Mouse (Mus musculus) limb, embryonic 14.5 days (tissue): ENCODE results near the gene Tgoln1. TPM values are rescaled to one million over a fixed set of nuclear protein-coding genes. Genes with fewer than 3 reads are reported as not detected.

Experiments
- ATAC-seq: fragments of 200-750 bp; cut with Nextera tagmentation; 2 replicates; pipeline ENCODE4 v1.8.0; 2017; ENCODE audit warnings: low read depth, moderate number of reproducible peaks, moderate TSS enrichment; ENCODE audit not compliant: low FRiP score
- DNase-seq: peaks from one replicate; pipeline ENCODE4 v3.0.0-alpha.2; 2015; ENCODE audit warnings: low spot score
- H3K27ac ChIP-seq: fragments of 300-500 bp; sonication (generic); replicated peaks from 2 replicates; pipeline ENCODE4 v1.5.1; 2014; ENCODE audit warnings: low read depth, mild to moderate bottlenecking, low read length, moderate library complexity, mixed read lengths
- H3K27me3 ChIP-seq: fragments of 300-500 bp; sonication (generic); 2 replicates; pipeline ENCODE4 v1.6.1; 2014; ENCODE audit warnings: low read length, mixed read lengths; ENCODE audit not compliant: control insufficient read depth, insufficient read depth
- H3K36me3 ChIP-seq: fragments of 300-500 bp; sonication (generic); 2 replicates; pipeline ENCODE4 v1.6.1; 2014; ENCODE audit warnings: mild to moderate bottlenecking, low read length, moderate library complexity, mixed read lengths; ENCODE audit not compliant: control insufficient read depth, insufficient read depth
- H3K4me1 ChIP-seq: fragments of 300-500 bp; sonication (generic); 2 replicates; pipeline ENCODE4 v1.6.1; 2014; ENCODE audit warnings: antibody characterized with exemption, low read length, mixed read lengths; ENCODE audit not compliant: control insufficient read depth, insufficient read depth
- H3K4me2 ChIP-seq: fragments of 300-500 bp; sonication (generic); replicated peaks from 2 replicates; pipeline ENCODE4 v1.6.1; 2014; ENCODE audit warnings: low read depth, mild to moderate bottlenecking, low read length, moderate library complexity; ENCODE audit not compliant: severe bottlenecking
- H3K4me3 ChIP-seq: fragments of 300-500 bp; sonication (generic); replicated peaks from 2 replicates; pipeline ENCODE4 v1.5.1; 2014; ENCODE audit warnings: low read length
- H3K9ac ChIP-seq: fragments of 300-500 bp; sonication (generic); 2 replicates; pipeline ENCODE4 v1.6.1; 2014; ENCODE audit warnings: mild to moderate bottlenecking, low read depth, low read length, moderate library complexity; ENCODE audit not compliant: severe bottlenecking
- H3K9me3 ChIP-seq: fragments of 300-500 bp; sonication (generic); 2 replicates; pipeline ENCODE4 v1.6.1; 2016; ENCODE audit warnings: low read length; ENCODE audit not compliant: control insufficient read depth
- POLR2A ChIP-seq: fragments of 200-500 bp; IDR thresholded peaks from 2 replicates; pipeline ENCODE4 v1.8.0; 2012; ENCODE audit warnings: inconsistent platforms, mild to moderate bottlenecking, moderate library complexity, borderline replicate concordance; ENCODE audit not compliant: insufficient read depth, insufficient read length; ENCODE audit errors: extremely low read depth
- WGBS: fragments of 180-500 bp; shearing (Covaris S2); extraction: QIAGEN DNeasy Blood & Tissue Kit; methylation state at CpG from one replicate; pipeline ENCODE4 v1.1.7; 2014; 5-methylcytosine and 5-hydroxymethylcytosine counted together
- polyA plus RNA-seq, 2 experiments: library from polyadenylated mRNA; depleted of rRNA in 1 of 2; stranded (reverse) in 1 of 2; unstranded in 1 of 2; fragments of >200 nt; fragmentation: Nextera tagmentation in 1 of 2; extraction: Ambion mirVana in 1 of 2; gene quantifications; 2 replicates each; pipeline versions ENCODE4 v1.2.1 to v1.2.3; 2012 to 2014

Tgoln1 gene
- polyA plus RNA-seq, 2 experiments: 19.4 to 27.6 TPM

DNA sequence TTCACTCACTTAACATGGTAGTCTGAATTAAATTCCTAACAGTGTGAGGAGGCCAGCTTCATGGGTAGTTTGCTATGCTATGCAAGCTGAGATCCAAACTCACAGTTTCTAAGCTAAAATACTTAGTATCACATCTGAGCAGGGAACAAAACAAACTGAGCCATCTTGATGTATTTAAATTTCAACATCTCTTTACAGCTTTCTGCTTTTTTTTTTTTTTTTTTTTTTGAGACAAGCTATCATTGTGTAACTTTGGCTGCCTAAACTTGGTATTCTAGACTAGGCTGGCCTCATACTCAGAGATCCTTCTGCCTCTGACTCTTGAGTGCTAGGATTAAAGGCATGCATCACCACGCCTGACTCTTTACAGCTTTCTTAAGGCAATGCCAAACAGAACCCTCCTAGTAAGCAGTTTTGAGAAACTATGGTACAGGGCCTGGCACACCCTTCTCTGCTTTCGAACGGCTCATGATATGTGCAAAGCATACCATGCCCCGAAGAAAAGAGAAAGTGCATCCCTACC is 8.1 kb downstream of the Tgoln1 start:
- 87% methylated on average over 4 of the region's 4 CpGs for WGBS
- peaks cover 84% of the 10 kb centered on the region for H3K36me3 ChIP-seq
- H3K27ac ChIP-seq: no peak overlapping the region

DNA sequence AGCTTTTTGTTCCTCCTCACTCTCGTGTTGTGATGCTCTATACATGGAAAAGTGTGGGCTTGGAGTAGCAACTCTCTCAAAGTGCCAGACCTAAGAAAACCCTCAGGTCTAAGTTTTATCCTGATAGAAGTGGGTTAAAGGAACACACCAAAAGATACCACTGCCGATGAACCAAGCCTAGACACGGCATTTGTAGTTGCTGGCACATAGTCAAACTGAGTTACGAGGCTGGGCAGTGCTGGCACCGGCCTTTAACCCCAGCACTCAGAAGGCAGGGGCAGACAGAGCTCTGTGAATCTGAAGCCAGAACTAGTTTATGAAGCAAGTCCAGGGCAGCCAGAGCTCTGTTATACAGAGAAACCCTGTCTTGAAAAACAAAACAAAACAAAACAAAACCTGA is 9.1 kb downstream of the Tgoln1 start:
- no peak for TF ChIP-seq POLR2A
- WGBS: 88% methylated on average over 5 of the region's 5 CpGs
- H3K4me3 ChIP-seq: no peak overlapping the region
- no peak overlapping the region for H3K4me2 ChIP-seq
- H3K4me1 ChIP-seq: no peaks in the 10 kb centered on the region
- ATAC-seq (no peak), DNase-seq (no peak)
- H3K9me3 ChIP-seq: no peaks in the 10 kb centered on the region
- no peak overlapping the region for H3K9ac ChIP-seq
- H3K36me3 ChIP-seq: peaks cover 80% of the 10 kb centered on the region
- H3K27ac ChIP-seq: no peak overlapping the region
- H3K27me3 ChIP-seq: no peaks in the 10 kb centered on the region

More for the DNA sequence above, 8.1 kb downstream of the Tgoln1 start:
- Histone ChIP-seq H3K4me1 (no peaks in the 10 kb centered on the region), H3K9me3 (no peaks in the 10 kb centered on the region), H3K4me3 (no peak overlapping the region), H3K4me2 (no peak overlapping the region), H3K9ac (no peak overlapping the region), H3K27me3 (no peaks in the 10 kb centered on the region)
- TF ChIP-seq POLR2A: no peak
- DNase-seq: no peak
- no peak for ATAC-seq

DNA sequence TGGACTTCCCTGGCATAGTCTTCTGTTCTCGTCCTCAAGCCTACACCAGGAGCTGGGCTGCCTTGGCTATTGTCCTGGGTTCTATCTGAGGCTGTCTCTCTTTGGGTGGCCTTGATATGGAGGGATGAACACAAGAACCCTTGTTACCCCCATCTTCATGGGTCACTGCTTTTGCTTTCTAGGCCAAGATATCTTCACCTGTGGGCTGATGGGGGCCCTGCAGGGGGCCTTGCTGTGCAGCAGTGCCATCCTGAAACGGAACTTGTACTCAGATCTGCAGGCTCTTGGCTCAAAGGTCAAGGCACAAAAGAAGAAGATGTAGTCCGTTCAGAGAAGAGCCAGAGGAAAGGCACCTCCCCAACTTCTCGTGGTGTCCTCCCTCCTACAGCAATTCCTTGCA is 9.7 kb downstream of the Tgoln1 start:
- Histone ChIP-seq H3K4me1 (no peaks in the 10 kb centered on the region), H3K27ac (no peak overlapping the region), H3K4me2 (no peak overlapping the region), H3K27me3 (no peaks in the 10 kb centered on the region), H3K4me3 (no peak overlapping the region), H3K9ac (no peak overlapping the region), H3K9me3 (no peaks in the 10 kb centered on the region), H3K36me3 (peaks cover 77% of the 10 kb centered on the region)
- no peak for DNase-seq
- no peak for TF ChIP-seq POLR2A
- no peak for ATAC-seq
- WGBS: 93% methylated on average over 4 of the region's 4 CpGs

DNA sequence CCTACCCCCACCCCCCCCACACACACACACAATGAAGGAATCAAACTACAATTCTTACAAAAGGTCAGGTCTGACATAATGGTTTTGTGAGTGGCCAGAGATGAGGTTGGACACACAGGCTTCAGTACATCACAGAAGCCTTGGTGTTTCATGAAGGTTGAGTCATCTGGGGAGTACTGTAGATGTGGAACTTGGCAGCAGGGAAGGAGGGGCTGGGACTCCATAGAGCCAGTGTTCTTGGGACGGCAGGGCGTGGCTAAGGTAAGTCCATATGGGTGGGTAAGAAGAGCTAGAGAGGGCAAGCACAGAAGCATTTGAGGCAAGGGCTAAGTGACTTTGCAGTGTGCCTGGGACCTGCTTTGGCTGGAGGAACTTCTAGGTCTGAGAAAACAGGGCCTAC is 12.7 kb downstream of the Tgoln1 start:
- no peak overlapping the region for H3K4me2 ChIP-seq
- 82% methylated on average over 2 of the region's 2 CpGs for WGBS
- H3K36me3 ChIP-seq: peaks cover 49% of the 10 kb centered on the region
- H3K4me3 ChIP-seq: no peak overlapping the region
- H3K27ac ChIP-seq: no peak overlapping the region
- H3K4me1 ChIP-seq: peaks cover 5% of the 10 kb centered on the region
- no peaks in the 10 kb centered on the region for H3K9me3 ChIP-seq
- TF ChIP-seq POLR2A: no peak
- ATAC-seq (no peak), DNase-seq (no peak)
- no peaks in the 10 kb centered on the region for H3K27me3 ChIP-seq
- H3K9ac ChIP-seq: no peak overlapping the region

DNA sequence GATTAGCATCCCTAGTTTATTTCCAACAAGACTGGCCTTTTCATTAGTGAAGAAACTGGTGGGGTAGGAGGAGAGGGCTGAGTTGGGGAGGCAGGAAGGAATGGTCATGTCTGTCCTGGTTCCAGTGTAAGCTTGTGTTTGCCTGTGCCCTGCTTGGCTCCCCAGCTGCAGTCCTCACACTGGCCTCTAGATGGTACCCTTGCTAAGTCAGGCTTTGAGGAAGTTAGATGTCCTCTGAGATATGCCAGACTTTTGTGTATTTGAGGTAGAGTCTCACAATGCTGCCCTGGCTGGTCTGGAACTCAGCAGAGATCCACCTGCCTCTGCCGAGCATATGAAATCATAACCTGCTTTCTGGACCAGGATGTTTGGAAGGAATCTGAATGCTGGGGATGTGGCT is 15.1 kb downstream of the Tgoln1 start:
- no peaks in the 10 kb centered on the region for H3K9me3 ChIP-seq
- H3K36me3 ChIP-seq: peaks cover 30% of the 10 kb centered on the region
- no peak for ATAC-seq
- DNase-seq: peak; percentile 49
- no peaks in the 10 kb centered on the region for H3K27me3 ChIP-seq
- no peak for TF ChIP-seq POLR2A
- peaks cover 15% of the 10 kb centered on the region for H3K4me1 ChIP-seq
- no peak overlapping the region for H3K4me2 ChIP-seq
- no peak overlapping the region for H3K27ac ChIP-seq
- 26% methylated on average over 1 of the region's 1 CpGs for WGBS
- no peak overlapping the region for H3K4me3 ChIP-seq
- no peak overlapping the region for H3K9ac ChIP-seq

DNA sequence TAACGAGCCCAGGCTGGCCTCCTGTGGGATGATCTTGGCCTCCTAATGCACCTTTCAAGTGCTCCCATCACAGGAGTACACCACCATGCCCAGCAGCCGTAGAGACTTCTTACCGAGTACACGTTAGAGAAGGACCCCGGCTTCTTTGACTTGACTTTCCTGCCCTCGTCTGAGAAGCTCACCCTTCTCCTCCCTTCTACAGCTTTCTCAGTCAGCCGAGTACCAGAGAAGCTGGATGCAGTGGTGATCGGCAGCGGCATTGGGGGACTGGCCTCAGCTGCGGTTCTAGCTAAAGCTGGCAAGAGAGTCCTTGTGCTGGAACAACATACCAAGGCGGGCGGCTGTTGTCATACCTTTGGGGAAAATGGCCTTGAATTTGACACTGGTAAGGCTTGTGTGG is 16.0 kb downstream of the Tgoln1 start:
- Histone ChIP-seq H3K27ac (no peak overlapping the region), H3K9ac (no peak overlapping the region), H3K4me3 (no peak overlapping the region), H3K4me2 (no peak overlapping the region), H3K36me3 (peaks cover 22% of the 10 kb centered on the region), H3K27me3 (no peaks in the 10 kb centered on the region), H3K9me3 (no peaks in the 10 kb centered on the region), H3K4me1 (peaks cover 15% of the 10 kb centered on the region)
- no peak for ATAC-seq
- WGBS: 85% methylated on average over 12 of the region's 12 CpGs
- TF ChIP-seq POLR2A: no peak
- no peak for DNase-seq
